Mouse (Mus musculus) heart, embryonic 10.5 days (tissue): ENCODE measurements around the gene Aox3. TPM values are rescaled to one million over a fixed set of nuclear protein-coding genes. Genes with fewer than 3 reads are reported as not detected.

Source experiments
- DNase-seq: peaks from one replicate; pipeline ENCODE4 v3.0.0-alpha.2; 2017; ENCODE audit warnings: low spot score
- H3K27ac ChIP-seq: fragments of 300-500 bp; sonication (generic); 2 replicates; pipeline ENCODE4 v1.5.1; 2016; ENCODE audit warnings: mild to moderate bottlenecking
- H3K27me3 ChIP-seq: fragments of 300-500 bp; sonication (generic); 2 replicates; pipeline ENCODE4 v1.6.1; 2016; ENCODE audit warnings: mild to moderate bottlenecking; ENCODE audit not compliant: poor library complexity, insufficient read depth, severe bottlenecking
- H3K36me3 ChIP-seq: fragments of 300-500 bp; sonication (generic); 2 replicates; pipeline ENCODE4 v1.6.1; 2016; ENCODE audit warnings: mild to moderate bottlenecking, moderate library complexity
- H3K4me1 ChIP-seq: fragments of 300-500 bp; sonication (generic); 2 replicates; pipeline ENCODE4 v1.6.1; 2016; ENCODE audit warnings: mild to moderate bottlenecking
- H3K4me3 ChIP-seq: fragments of 300-500 bp; sonication (generic); 2 replicates; pipeline ENCODE4 v1.5.1; 2016; ENCODE audit warnings: mild to moderate bottlenecking, moderate library complexity
- H3K9me3 ChIP-seq: fragments of 300-500 bp; sonication (generic); 2 replicates; pipeline ENCODE4 v1.6.1; 2016; ENCODE audit warnings: mild to moderate bottlenecking, moderate library complexity
- WGBS: fragments of 180-500 bp; shearing (Covaris S2); methylation state at CpG from one replicate; pipeline ENCODE4 v1.1.7; 2016; 5-methylcytosine and 5-hydroxymethylcytosine counted together
- polyA plus RNA-seq: library from polyadenylated mRNA; unstranded; fragments of >200 nt; fragmentation: Nextera tagmentation; extraction: Ambion mirVana; gene quantifications from 2 replicates; pipeline ENCODE4 v1.2.1, GENCODE M21; 2016

Gene Aox3
- polyA plus RNA-seq: 0.04 TPM in 1 of 2 replicates, not detected in the other

GRCm38 (mm10) chr1:58112880-58113279, at the start of gene Aox3:
Aox3 (plus strand) TSS chr1:58113130.
- WGBS: 13% methylated on average over 11 of the region's 11 CpGs
- peaks cover 3% of the 10 kb centered on the region; the same call in 1 of the 2 replicates for H3K4me1 ChIP-seq
- no peaks in the 10 kb centered on the region for H3K36me3 ChIP-seq
- no peak within 1 kb of the TSS for H3K4me3 ChIP-seq
- H3K27ac ChIP-seq: no peak within 1 kb of the TSS
- H3K9me3 ChIP-seq: no peaks in the 10 kb centered on the region
- H3K27me3 ChIP-seq: peaks cover 7% of the 10 kb centered on the region
- DNase-seq: peak; percentile 77

- Histone ChIP-seq H3K4me3 (no peak overlapping the region), H3K4me1 (no peaks in the 10 kb centered on the region), H3K36me3 (no peaks in the 10 kb centered on the region), H3K27me3 (no peaks in the 10 kb centered on the region), H3K27ac (no peak overlapping the region), H3K9me3 (no peaks in the 10 kb centered on the region)
- no peak for DNase-seq
- 87% methylated on average over 5 of the region's 5 CpGs for WGBS
Measured at GRCm38 (mm10) chr1:58065151-58065550, 47.8 kb upstream of the Aox3 start.

- Histone ChIP-seq H3K27me3 (no peaks in the 10 kb centered on the region), H3K4me1 (no peaks in the 10 kb centered on the region), H3K4me3 (no peak overlapping the region), H3K27ac (no peak overlapping the region), H3K36me3 (no peaks in the 10 kb centered on the region), H3K9me3 (no peaks in the 10 kb centered on the region)
- no peak for DNase-seq
- WGBS: 88% methylated on average over 3 of the region's 3 CpGs
Measured at GRCm38 (mm10) chr1:58065606-58066005, 47.3 kb upstream of the Aox3 start.

GRCm38 (mm10) chr1:58069181-58069580, 43.7 kb upstream of the Aox3 start:
- Histone ChIP-seq H3K4me1 (no peaks in the 10 kb centered on the region), H3K4me3 (no peak overlapping the region), H3K36me3 (no peaks in the 10 kb centered on the region), H3K27ac (no peak overlapping the region), H3K9me3 (no peaks in the 10 kb centered on the region), H3K27me3 (no peaks in the 10 kb centered on the region)
- WGBS: 81% methylated on average over 6 of the region's 6 CpGs
- DNase-seq: no peak

GRCm38 (mm10) chr1:58070091-58070490, 42.8 kb upstream of the Aox3 start:
- Histone ChIP-seq H3K4me3 (no peak overlapping the region), H3K36me3 (no peaks in the 10 kb centered on the region), H3K27ac (no peak overlapping the region), H3K4me1 (no peaks in the 10 kb centered on the region), H3K9me3 (no peaks in the 10 kb centered on the region), H3K27me3 (no peaks in the 10 kb centered on the region)
- 89% methylated on average over 11 of the region's 11 CpGs for WGBS
- DNase-seq: no peak

GRCm38 (mm10) chr1:58071006-58071405, 41.9 kb upstream of the Aox3 start:
- no peaks in the 10 kb centered on the region for H3K4me1 ChIP-seq
- no peaks in the 10 kb centered on the region for H3K9me3 ChIP-seq
- H3K27ac ChIP-seq: no peak overlapping the region
- H3K4me3 ChIP-seq: no peak overlapping the region
- no peak for DNase-seq
- 79% methylated on average over 9 of the region's 9 CpGs for WGBS
- H3K27me3 ChIP-seq: no peaks in the 10 kb centered on the region
- no peaks in the 10 kb centered on the region for H3K36me3 ChIP-seq

GRCm38 (mm10) chr1:58071509-58071908, 41.4 kb upstream of the Aox3 start:
- H3K27ac ChIP-seq: no peak overlapping the region
- 80% methylated on average over 1 of the region's 1 CpGs for WGBS

GRCm38 (mm10) chr1:58072416-58072815, 40.5 kb upstream of the Aox3 start:
- 76% methylated on average over 2 of the region's 2 CpGs for WGBS
- H3K27me3 ChIP-seq: no peaks in the 10 kb centered on the region
- H3K27ac ChIP-seq: no peak overlapping the region
- no peak overlapping the region for H3K4me3 ChIP-seq
- no peaks in the 10 kb centered on the region for H3K4me1 ChIP-seq
- no peaks in the 10 kb centered on the region for H3K36me3 ChIP-seq
- no peak for DNase-seq
- no peaks in the 10 kb centered on the region for H3K9me3 ChIP-seq

More at GRCm38 (mm10) chr1:58071509-58071908, 41.4 kb upstream of the Aox3 start:
- no peaks in the 10 kb centered on the region for H3K9me3 ChIP-seq
- H3K27me3 ChIP-seq: no peaks in the 10 kb centered on the region
- no peaks in the 10 kb centered on the region for H3K4me1 ChIP-seq
- no peak for DNase-seq
- no peaks in the 10 kb centered on the region for H3K36me3 ChIP-seq
- H3K4me3 ChIP-seq: no peak overlapping the region

- no peaks in the 10 kb centered on the region for H3K27me3 ChIP-seq
- no peak for DNase-seq
- 76% methylated on average over 12 of the region's 12 CpGs for WGBS
- no peaks in the 10 kb centered on the region for H3K9me3 ChIP-seq
- H3K27ac ChIP-seq: no peak overlapping the region
- H3K4me3 ChIP-seq: no peak overlapping the region
- H3K36me3 ChIP-seq: no peaks in the 10 kb centered on the region
- no peaks in the 10 kb centered on the region for H3K4me1 ChIP-seq
Measured at GRCm38 (mm10) chr1:58072991-58073730, 39.8 kb upstream of the Aox3 start.

GRCm38 (mm10) chr1:58074266-58074665, 38.7 kb upstream of the Aox3 start:
- Histone ChIP-seq H3K4me3 (no peak overlapping the region), H3K4me1 (no peaks in the 10 kb centered on the region), H3K27ac (no peak overlapping the region), H3K27me3 (no peaks in the 10 kb centered on the region), H3K9me3 (no peaks in the 10 kb centered on the region), H3K36me3 (no peaks in the 10 kb centered on the region)
- no peak for DNase-seq
- WGBS: 84% methylated on average over 2 of the region's 2 CpGs

- H3K27ac ChIP-seq: no peak overlapping the region
- no peaks in the 10 kb centered on the region for H3K36me3 ChIP-seq
- H3K9me3 ChIP-seq: no peaks in the 10 kb centered on the region
- H3K4me1 ChIP-seq: no peaks in the 10 kb centered on the region
- no peak for DNase-seq
- no peaks in the 10 kb centered on the region for H3K27me3 ChIP-seq
- no peak overlapping the region for H3K4me3 ChIP-seq
Measured at GRCm38 (mm10) chr1:58077882-58078281, 35.0 kb upstream of the Aox3 start.

- no peak overlapping the region for H3K27ac ChIP-seq
- no peak for DNase-seq
- no peaks in the 10 kb centered on the region for H3K9me3 ChIP-seq
- no peaks in the 10 kb centered on the region for H3K36me3 ChIP-seq
- no peaks in the 10 kb centered on the region for H3K4me1 ChIP-seq
- 92% methylated on average over 7 of the region's 7 CpGs for WGBS
- H3K27me3 ChIP-seq: 0 out of 2 replicates have a peak, but pooled peaks cover under 1% of the 10 kb centered on the region
- H3K4me3 ChIP-seq: no peak overlapping the region
Measured at GRCm38 (mm10) chr1:58078390-58078789, 34.5 kb upstream of the Aox3 start.

GRCm38 (mm10) chr1:58079689-58080088, 33.2 kb upstream of the Aox3 start:
- Histone ChIP-seq H3K36me3 (no peaks in the 10 kb centered on the region), H3K27ac (no peak overlapping the region), H3K4me1 (no peaks in the 10 kb centered on the region), H3K27me3 (0 out of 2 replicates have a peak, but pooled peaks cover 6% of the 10 kb centered on the region), H3K9me3 (no peaks in the 10 kb centered on the region), H3K4me3 (no peak overlapping the region)
- no peak for DNase-seq
- WGBS: 85% methylated on average over 5 of the region's 5 CpGs

GRCm38 (mm10) chr1:58080446-58080845, 32.5 kb upstream of the Aox3 start:
- no peaks in the 10 kb centered on the region for H3K36me3 ChIP-seq
- H3K9me3 ChIP-seq: no peaks in the 10 kb centered on the region
- DNase-seq: no peak
- H3K27me3 ChIP-seq: 0 out of 2 replicates have a peak, but pooled peaks cover 6% of the 10 kb centered on the region
- H3K4me3 ChIP-seq: no peak overlapping the region
- H3K4me1 ChIP-seq: 0 out of 2 replicates have a peak, but pooled peaks cover under 1% of the 10 kb centered on the region
- H3K27ac ChIP-seq: no peak overlapping the region
- 83% methylated on average over 4 of the region's 4 CpGs for WGBS
